Mouse (Mus musculus) megakaryocyte, embryonic 14.5 days (primary cell): ENCODE data around the gene B3gnt2.

Experiments used
- FLI1 ChIP-seq: IDR thresholded peaks from 2 replicates; pipeline ENCODE4 v1.6.1; 2012; ENCODE audit warnings: low read length, inconsistent platforms, mixed read lengths
- GATA1 ChIP-seq: IDR thresholded peaks from 3 replicates; pipeline ENCODE4 v1.6.1; 2012; ENCODE audit warnings: mixed read lengths, low read length, inconsistent platforms, borderline replicate concordance

DNA sequence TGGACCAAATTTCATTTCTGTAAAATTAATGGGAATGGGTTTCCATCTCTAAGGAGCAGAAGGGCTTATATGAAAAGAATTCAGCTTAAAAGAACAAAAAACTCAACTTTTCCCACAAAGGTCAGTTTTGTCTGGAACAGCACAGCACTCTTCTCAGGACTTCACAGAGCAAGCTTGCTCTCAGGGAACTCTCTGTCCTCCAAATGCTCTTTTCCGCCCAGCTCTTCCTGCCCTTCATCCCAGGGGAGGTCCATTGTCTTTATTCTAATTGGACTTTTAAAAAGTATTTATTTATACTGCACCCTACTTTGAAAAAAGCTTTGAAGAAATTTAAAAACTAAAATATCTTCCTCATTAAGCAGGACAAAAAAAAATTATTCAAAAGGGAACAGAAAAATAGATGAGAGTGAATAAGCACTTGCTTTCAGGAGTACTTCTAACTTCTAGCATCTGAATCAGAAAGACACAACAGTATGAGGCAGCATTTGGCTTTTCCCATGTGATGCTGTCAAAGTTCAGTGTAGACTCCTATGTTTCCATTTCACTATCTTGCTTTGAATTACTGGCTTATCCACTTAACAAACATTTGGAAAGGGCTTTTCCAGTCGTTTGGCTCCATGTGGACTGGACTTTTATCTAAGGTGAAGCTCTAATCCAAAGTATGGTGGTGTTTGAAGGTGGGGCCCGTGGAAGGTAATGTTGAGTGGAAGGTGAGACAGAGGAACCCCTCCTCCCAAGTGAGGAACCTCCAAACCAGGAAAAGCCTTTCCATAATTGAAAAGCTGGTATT, 19.8 kb upstream of the B3gnt2 start:
- TF ChIP-seq GATA1, result no peak
- TF ChIP-seq FLI1, result no peak
